Mouse (Mus musculus) midbrain, postnatal 0 days (tissue): Measurements from ENCODE around the gene Tspyl2. TPM values are rescaled to one million over a fixed set of nuclear protein-coding genes. Genes with fewer than 3 reads are reported as not detected.
"Not testable (repeated sequence)": the region's sequence is repeated elsewhere in the genome, so short reads cannot be mapped to it uniquely, and the experiment has no call there.

Experiments used
- ATAC-seq: fragments of 200-750 bp; cut with Nextera tagmentation; 2 replicates; pipeline ENCODE4 v1.8.0; 2017; ENCODE audit warnings: moderate number of reproducible peaks, mild to moderate bottlenecking, moderate TSS enrichment, moderate library complexity; ENCODE audit not compliant: low FRiP score
- DNase-seq: peaks from one replicate; pipeline ENCODE4 v3.0.0-alpha.2; 2015; ENCODE audit warnings: low spot score
- H3K27ac ChIP-seq: fragments of 300-500 bp; sonication (generic); 2 replicates; pipeline ENCODE4 v1.5.1; 2014; ENCODE audit warnings: low read depth, mild to moderate bottlenecking, low read length, mixed read lengths
- H3K27me3 ChIP-seq: fragments of 300-500 bp; sonication (generic); 2 replicates; pipeline ENCODE4 v1.6.1; 2014; ENCODE audit warnings: low read length, control low read depth, mixed read lengths; ENCODE audit not compliant: insufficient read depth
- H3K36me3 ChIP-seq: fragments of 300-500 bp; sonication (generic); 2 replicates; pipeline ENCODE4 v1.6.1; 2014; ENCODE audit warnings: low read length, control low read depth, mixed read lengths; ENCODE audit not compliant: insufficient read depth
- H3K4me1 ChIP-seq: fragments of 300-500 bp; sonication (generic); 2 replicates; pipeline ENCODE4 v1.6.1; 2014; ENCODE audit warnings: mild to moderate bottlenecking, control low read depth, antibody characterized with exemption, low read length, mixed read lengths; ENCODE audit not compliant: insufficient read depth
- H3K4me2 ChIP-seq: fragments of 300-500 bp; sonication (generic); 2 replicates; pipeline ENCODE4 v1.6.1; 2014; ENCODE audit warnings: low read depth, mild to moderate bottlenecking, low read length, mixed read lengths; ENCODE audit not compliant: poor library complexity, severe bottlenecking
- H3K4me3 ChIP-seq: fragments of 300-500 bp; sonication (generic); 2 replicates; pipeline ENCODE4 v1.5.1; 2014; ENCODE audit warnings: low read depth, mild to moderate bottlenecking, low read length, moderate library complexity
- H3K9ac ChIP-seq: fragments of 300-500 bp; sonication (generic); replicated peaks from 2 replicates; pipeline ENCODE4 v1.6.1; 2014; ENCODE audit warnings: mild to moderate bottlenecking, low read length, moderate library complexity, mixed read lengths; ENCODE audit not compliant: poor library complexity, severe bottlenecking
- H3K9me3 ChIP-seq: fragments of 300-500 bp; sonication (generic); 2 replicates; pipeline ENCODE4 v1.6.1; 2016; ENCODE audit warnings: low read length, control low read depth
- CTCF ChIP-seq: IDR thresholded peaks from 2 replicates; pipeline ENCODE4 v1.5.1; 2016; ENCODE audit warnings: antibody characterized with exemption, mild to moderate bottlenecking
- WGBS: fragments of 180-500 bp; shearing (Covaris S2); extraction: QIAGEN DNeasy Blood & Tissue Kit; methylation state at CpG from one replicate; pipeline ENCODE4 v1.1.7; 2014; 5-methylcytosine and 5-hydroxymethylcytosine counted together
- polyA plus RNA-seq: library from polyadenylated mRNA; unstranded; fragments of >200 nt; fragmentation: Nextera tagmentation; extraction: Ambion mirVana; gene quantifications from 2 replicates; pipeline ENCODE4 v1.2.1, GENCODE M21; 2015
- total RNA-seq: library from RNA; depleted of rRNA; stranded (reverse); fragments of >200 nt; gene quantifications from 2 replicates; pipeline ENCODE4 v1.2.3, GENCODE M21; 2014; rRNA removed

Tspyl2 gene
- total and polyA plus RNA-seq, 2 experiments from 2014 or later, result 29.1 to 56.8 TPM

DNA sequence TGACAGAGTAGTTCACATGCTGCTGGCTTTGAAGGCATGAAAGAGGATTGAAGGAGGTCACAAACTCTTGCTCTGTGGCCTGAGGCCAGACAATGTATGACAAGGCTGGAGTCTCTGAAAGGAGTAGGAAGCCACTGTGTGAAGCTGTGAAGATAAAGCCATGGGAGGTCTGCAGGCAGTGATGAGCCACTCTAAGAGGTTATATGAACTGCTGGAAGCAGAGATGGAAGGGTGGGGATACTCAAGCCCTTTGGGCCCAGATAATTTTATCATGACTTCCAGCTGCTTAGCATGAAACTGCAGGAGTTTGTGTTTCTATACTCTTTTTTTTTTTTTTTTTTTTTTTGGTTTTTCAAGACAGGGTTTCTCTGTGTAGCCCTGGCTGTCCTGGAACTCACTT is 34.9 kb downstream of the Tspyl2 start:
- no peak for TF ChIP-seq CTCF
- Histone ChIP-seq H3K4me2 (no peak overlapping the region), H3K9ac (no peak overlapping the region), H3K36me3 (no peaks in the 10 kb centered on the region), H3K4me1 (no peaks in the 10 kb centered on the region), H3K27ac (no peak overlapping the region), H3K9me3 (no peaks in the 10 kb centered on the region), H3K4me3 (no peak overlapping the region), H3K27me3 (0 out of 2 replicates have a peak, but pooled peaks cover 4% of the 10 kb centered on the region)
- no peak for ATAC-seq
- no peak for DNase-seq

DNA sequence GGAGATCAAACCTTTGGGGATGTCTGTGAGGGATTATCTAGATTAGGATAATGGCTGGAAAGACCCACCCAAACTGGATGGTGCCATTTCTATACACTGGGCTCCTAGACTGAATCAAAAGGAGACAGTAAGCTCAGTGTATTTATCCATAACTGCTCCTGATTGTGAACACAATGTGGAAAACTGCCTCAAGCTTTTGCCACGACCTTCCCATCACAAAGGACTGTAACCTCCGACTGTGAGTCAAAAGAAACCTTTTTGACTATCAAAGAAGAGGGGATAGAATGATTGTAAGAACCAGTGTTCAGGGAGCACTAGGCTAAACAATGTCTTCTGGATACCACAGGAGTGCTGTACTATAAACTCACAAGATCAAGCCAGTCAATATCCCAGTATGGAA is 36.0 kb downstream of the Tspyl2 start:
- DNase-seq, result no peak
- TF ChIP-seq CTCF, result no peak
- H3K4me2 ChIP-seq, result no peak overlapping the region
- H3K9ac ChIP-seq, result no peak overlapping the region
- H3K4me1 ChIP-seq, result no peaks in the 10 kb centered on the region
- H3K36me3 ChIP-seq, result no peaks in the 10 kb centered on the region
- H3K27ac ChIP-seq, result no peak overlapping the region
- H3K9me3 ChIP-seq, result no peaks in the 10 kb centered on the region
- H3K4me3 ChIP-seq, result no peak overlapping the region
- 75% methylated on average over 2 of the region's 2 CpGs for WGBS
- ATAC-seq, result no peak
- H3K27me3 ChIP-seq, result 0 out of 2 replicates have a peak, but pooled peaks cover 4% of the 10 kb centered on the region

DNA sequence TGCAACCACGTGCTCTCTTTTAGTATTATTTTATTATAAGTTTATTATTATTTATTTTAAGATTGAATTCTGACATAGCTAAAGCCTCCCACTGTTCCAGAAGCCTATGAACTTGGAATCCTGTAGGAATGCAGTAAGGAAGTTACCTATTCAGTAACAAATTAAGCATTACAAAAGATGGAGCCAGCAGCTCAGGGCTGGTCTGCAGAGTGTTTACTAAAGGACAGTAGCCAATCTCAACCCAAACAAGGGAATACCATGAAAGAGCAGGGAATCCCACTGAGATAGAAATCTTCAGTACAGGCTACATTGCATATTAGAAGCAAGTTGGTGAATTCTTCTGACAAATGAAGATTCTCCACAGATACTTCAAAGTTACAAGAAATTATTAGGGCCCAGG is 55.2 kb downstream of the Tspyl2 start:
- H3K4me2 ChIP-seq, H3K36me3 ChIP-seq, H3K4me3 ChIP-seq, H3K9me3 ChIP-seq, H3K9ac ChIP-seq, H3K4me1 ChIP-seq, ATAC-seq, DNase-seq, H3K27me3 ChIP-seq, H3K27ac ChIP-seq: not testable (repeated sequence)
- 53% methylated on average over 1 of the region's 1 CpGs for WGBS

Other genes with a start within 250 kb of the Tspyl2 start
- gene Iqsec2, start 198.2 kb downstream of the Tspyl2 start, total RNA-seq, result 23.2 and 28.6 TPM in 2 replicates
- gene Iqsec2, start 198.2 kb downstream of the Tspyl2 start, polyA plus RNA-seq, result 7.3 and 7.7 TPM in 2 replicates
- 54.4 and 58.3 TPM in 2 replicates for gene Kdm5c, start 109.4 kb downstream of the Tspyl2 start, total RNA-seq
- gene Kdm5c, start 109.4 kb downstream of the Tspyl2 start, polyA plus RNA-seq, result 17.6 and 26.0 TPM in 2 replicates
- gene Kantr, start 14.9 kb downstream of the Tspyl2 start, total RNA-seq, result 17.2 and 25.3 TPM in 2 replicates
- 34.1 and 35.3 TPM in 2 replicates for gene Kantr, start 14.9 kb downstream of the Tspyl2 start, polyA plus RNA-seq
- 32.1 and 33.3 TPM in 2 replicates for gene Gpr173, start 26.3 kb upstream of the Tspyl2 start, total RNA-seq
- 6.8 and 7.2 TPM in 2 replicates for gene Gpr173, start 26.3 kb upstream of the Tspyl2 start, polyA plus RNA-seq
- gene Cldn34a, start 220.9 kb upstream of the Tspyl2 start, total RNA-seq, result not detected in 2 replicates
- gene Cldn34a, start 220.9 kb upstream of the Tspyl2 start, polyA plus RNA-seq, result not detected in 2 replicates